Mouse (Mus musculus): ENCODE measurements around the gene Nlrp9c. TPM values are rescaled to one million over a fixed set of nuclear protein-coding genes. Genes with fewer than 3 reads are reported as not detected.
"Not testable (repeated sequence)": the region's sequence is repeated elsewhere in the genome, so short reads cannot be mapped to it uniquely, and the experiment has no call there.

The Nlrp9c gene
- polyA plus RNA-seq, 1 experiment from 2014 or later: not detected

GRCm38 (mm10) chr7:26350177-26350576, 53.3 kb downstream of the Nlrp9c start:
- not testable (repeated sequence) for H3K27me3 ChIP-seq (ENCODE audit: control insufficient read depth, insufficient read depth, low read length); ATAC-seq (replicated peaks; ENCODE audit: low FRiP score); H3K4me3 ChIP-seq (ENCODE audit: low read depth, low read length); H3K4me1 ChIP-seq (replicated peaks; ENCODE audit: control insufficient read depth, insufficient read depth, low read length); H3K27ac ChIP-seq (ENCODE audit: low read depth, low read length); H3K36me3 ChIP-seq (ENCODE audit: control insufficient read depth, insufficient read depth, low read length); DNase-seq (ENCODE audit: low spot score); H3K9me3 ChIP-seq (ENCODE audit: control insufficient read depth, low read length); H3K9ac ChIP-seq (ENCODE audit: low read length); H3K4me2 ChIP-seq (ENCODE audit: low read depth, low read length, severe bottlenecking)

GRCm38 (mm10) chr7:26320361-26320760, 83.1 kb downstream of the Nlrp9c start:
- WGBS: 64% methylated on average over 3 of the region's 3 CpGs

GRCm38 (mm10) chr7:26315809-26316208, 87.7 kb downstream of the Nlrp9c start:
- not testable (repeated sequence) for ATAC-seq (replicated peaks; ENCODE audit: low FRiP score); H3K4me1 ChIP-seq (replicated peaks; ENCODE audit: control insufficient read depth, insufficient read depth, low read length); H3K4me2 ChIP-seq (ENCODE audit: low read depth, low read length, severe bottlenecking); H3K9me3 ChIP-seq (ENCODE audit: control insufficient read depth, low read length); H3K9ac ChIP-seq (ENCODE audit: low read length); H3K4me3 ChIP-seq (ENCODE audit: low read depth, low read length); H3K27ac ChIP-seq (ENCODE audit: low read depth, low read length); H3K36me3 ChIP-seq (ENCODE audit: control insufficient read depth, insufficient read depth, low read length); DNase-seq (ENCODE audit: low spot score); H3K27me3 ChIP-seq (ENCODE audit: control insufficient read depth, insufficient read depth, low read length)
- WGBS: 80% methylated on average over 4 of the region's 4 CpGs

More at GRCm38 (mm10) chr7:26320361-26320760, 83.1 kb downstream of the Nlrp9c start:
- not testable (repeated sequence) for H3K4me1 ChIP-seq (replicated peaks; ENCODE audit: control insufficient read depth, insufficient read depth, low read length); H3K36me3 ChIP-seq (ENCODE audit: control insufficient read depth, insufficient read depth, low read length); H3K9me3 ChIP-seq (ENCODE audit: control insufficient read depth, low read length); ATAC-seq (replicated peaks; ENCODE audit: low FRiP score); H3K27ac ChIP-seq (ENCODE audit: low read depth, low read length); H3K9ac ChIP-seq (ENCODE audit: low read length); H3K4me2 ChIP-seq (ENCODE audit: low read depth, low read length, severe bottlenecking); H3K27me3 ChIP-seq (ENCODE audit: control insufficient read depth, insufficient read depth, low read length); DNase-seq (ENCODE audit: low spot score); H3K4me3 ChIP-seq (ENCODE audit: low read depth, low read length)

GRCm38 (mm10) chr7:26315194-26315593, 88.3 kb downstream of the Nlrp9c start:
- not testable (repeated sequence) for H3K9me3 ChIP-seq (ENCODE audit: control insufficient read depth, low read length); DNase-seq (ENCODE audit: low spot score); ATAC-seq (replicated peaks; ENCODE audit: low FRiP score); H3K4me2 ChIP-seq (ENCODE audit: low read depth, low read length, severe bottlenecking); H3K9ac ChIP-seq (ENCODE audit: low read length); H3K27me3 ChIP-seq (ENCODE audit: control insufficient read depth, insufficient read depth, low read length); H3K36me3 ChIP-seq (ENCODE audit: control insufficient read depth, insufficient read depth, low read length); H3K27ac ChIP-seq (ENCODE audit: low read depth, low read length); H3K4me3 ChIP-seq (ENCODE audit: low read depth, low read length); H3K4me1 ChIP-seq (replicated peaks; ENCODE audit: control insufficient read depth, insufficient read depth, low read length)
- WGBS: 86% methylated on average over 2 of the region's 2 CpGs

- not testable (repeated sequence) for H3K9ac ChIP-seq (ENCODE audit: low read length); DNase-seq (ENCODE audit: low spot score); H3K27me3 ChIP-seq (ENCODE audit: control insufficient read depth, insufficient read depth, low read length); H3K4me3 ChIP-seq (ENCODE audit: low read depth, low read length); H3K4me1 ChIP-seq (replicated peaks; ENCODE audit: control insufficient read depth, insufficient read depth, low read length); H3K27ac ChIP-seq (ENCODE audit: low read depth, low read length); H3K4me2 ChIP-seq (ENCODE audit: low read depth, low read length, severe bottlenecking); H3K36me3 ChIP-seq (ENCODE audit: control insufficient read depth, insufficient read depth, low read length); ATAC-seq (replicated peaks; ENCODE audit: low FRiP score); H3K9me3 ChIP-seq (ENCODE audit: control insufficient read depth, low read length)
- 83% methylated on average over 4 of the region's 4 CpGs for WGBS
These were observed 91.7 kb downstream of the Nlrp9c start for GRCm38 (mm10) chr7:26311786-26312185.

GRCm38 (mm10) chr7:26306926-26307325, 96.6 kb downstream of the Nlrp9c start, which contains the start of gene Cyp2a4:
TSS of gene Cyp2a4 (plus strand) at chr7:26307169.
- H3K27ac ChIP-seq (ENCODE audit: low read depth, low read length); DNase-seq (ENCODE audit: low spot score); H3K9me3 ChIP-seq (ENCODE audit: control insufficient read depth, low read length); H3K9ac ChIP-seq (ENCODE audit: low read length); H3K4me3 ChIP-seq (ENCODE audit: low read depth, low read length); H3K4me1 ChIP-seq (replicated peaks; ENCODE audit: control insufficient read depth, insufficient read depth, low read length); H3K27me3 ChIP-seq (ENCODE audit: control insufficient read depth, insufficient read depth, low read length); H3K4me2 ChIP-seq (ENCODE audit: low read depth, low read length, severe bottlenecking); ATAC-seq (replicated peaks; ENCODE audit: low FRiP score); H3K36me3 ChIP-seq (ENCODE audit: control insufficient read depth, insufficient read depth, low read length): not testable (repeated sequence)
- WGBS: 69% methylated on average over 2 of the region's 2 CpGs

- H3K9me3 ChIP-seq (ENCODE audit: control insufficient read depth, low read length); H3K4me3 ChIP-seq (ENCODE audit: low read depth, low read length); ATAC-seq (replicated peaks; ENCODE audit: low FRiP score); H3K36me3 ChIP-seq (ENCODE audit: control insufficient read depth, insufficient read depth, low read length); H3K27ac ChIP-seq (ENCODE audit: low read depth, low read length); H3K4me1 ChIP-seq (replicated peaks; ENCODE audit: control insufficient read depth, insufficient read depth, low read length); H3K9ac ChIP-seq (ENCODE audit: low read length); H3K4me2 ChIP-seq (ENCODE audit: low read depth, low read length, severe bottlenecking); DNase-seq (ENCODE audit: low spot score); H3K27me3 ChIP-seq (ENCODE audit: control insufficient read depth, insufficient read depth, low read length): not testable (repeated sequence)
- WGBS: 82% methylated on average over 8 of the region's 8 CpGs
These were observed 99.9 kb downstream of the Nlrp9c start for GRCm38 (mm10) chr7:26303429-26304166.

All from forebrain, embryonic 11.5 days (tissue).